Mouse (Mus musculus): ENCODE data around the gene Krt2. TPM values are rescaled to one million over a fixed set of nuclear protein-coding genes. Genes with fewer than 3 reads are reported as not detected.

Gene Krt2
- total and polyA plus RNA-seq, 3 experiments, result not detected

DNA sequence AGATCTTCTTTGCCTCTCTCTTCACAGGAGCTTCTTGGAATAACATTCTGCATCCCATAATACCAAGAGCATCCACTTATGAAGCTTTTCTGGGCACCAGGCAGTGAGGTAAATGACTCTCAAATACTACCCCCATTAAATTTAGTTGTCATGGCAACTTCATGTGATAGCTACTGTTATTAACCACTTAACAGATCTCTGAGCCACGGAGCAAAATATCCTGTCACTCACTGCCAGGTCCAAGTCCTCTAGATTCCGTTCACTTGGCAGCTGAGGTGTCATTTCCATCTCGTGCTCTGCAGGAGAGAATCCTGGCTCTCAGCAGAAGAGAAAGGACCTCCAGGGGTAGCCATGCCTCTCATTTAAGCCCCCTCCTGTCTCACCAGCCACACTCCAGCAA lies 27.1 kb downstream of the Krt2 start:
- Histone ChIP-seq H3K27ac (ENCODE audit: control insufficient read depth, low read depth, low read length) (no peak overlapping the region), H3K9ac (ENCODE audit: control insufficient read depth, low read depth, low read length, poor library complexity, severe bottlenecking) (no peak overlapping the region), H3K9me3 (replicated peaks; ENCODE audit: insufficient read depth, low read length) (no peaks in the 10 kb centered on the region), H3K79me2 (ENCODE audit: control insufficient read depth, insufficient read depth, low read length, poor library complexity) (no peaks in the 10 kb centered on the region), H3K36me3 (ENCODE audit: control insufficient read depth in 1 of 2, insufficient read depth in 2 of 2, low read length in 2 of 2) (no peaks in the 10 kb centered on the region), H3K4me3 (ENCODE audit: control insufficient read depth in 1 of 2, insufficient read depth in 1 of 2, low read depth in 2 of 2, low read length in 2 of 2) (no peak overlapping the region), H3K4me1 (ENCODE audit: control insufficient read depth in 1 of 2, insufficient read depth in 2 of 2, low read length in 2 of 2) (no peaks in the 10 kb centered on the region), H3K27me3 (ENCODE audit: control insufficient read depth in 1 of 2, insufficient read depth in 2 of 2, low read length in 2 of 2) (no peaks in the 10 kb centered on the region; a peak in 1 of 4 replicates)
- DNase-seq (ENCODE audit: low read depth, low spot score), result no peak
- TF ChIP-seq MYB (IDR thresholded peaks at IDR 0.05; ENCODE audit: low read depth, low read length) (no peak), ZKSCAN1 (IDR thresholded peaks at IDR 0.05; ENCODE audit: low read depth, low read length) (no peak), USF1 (IDR thresholded peaks at IDR 0.05; ENCODE audit: low read depth, low read length) (no peak), ETS1 (IDR thresholded peaks at IDR 0.05; ENCODE audit: low read depth, low read length) (no peak), CHD1 (IDR thresholded peaks at IDR 0.05; ENCODE audit: low read depth, low read length) (no peak), MXI1 (IDR thresholded peaks at IDR 0.05; ENCODE audit: low read depth, low read length) (no peak), USF2 (IDR thresholded peaks at IDR 0.05; ENCODE audit: borderline replicate concordance in 1 of 2, insufficient read depth in 1 of 2, low read depth in 1 of 2, low read length in 2 of 2) (no peak), TCF12 (IDR thresholded peaks at IDR 0.05; ENCODE audit: low read depth, low read length) (no peak), CHD2 (IDR thresholded peaks at IDR 0.05; ENCODE audit: low read length) (no peak), HCFC1 (IDR thresholded peaks at IDR 0.05; ENCODE audit: low read depth, low read length) (no peak), ZMIZ1 (IDR thresholded peaks at IDR 0.05; ENCODE audit: low read depth, low read length) (no peak), TAL1 (IDR thresholded peaks at IDR 0.05; ENCODE audit: low read length) (no peak), KAT2A (conservative IDR thresholded peaks at IDR 0.05; ENCODE audit: low read depth, low read length) (no peak)

DNA sequence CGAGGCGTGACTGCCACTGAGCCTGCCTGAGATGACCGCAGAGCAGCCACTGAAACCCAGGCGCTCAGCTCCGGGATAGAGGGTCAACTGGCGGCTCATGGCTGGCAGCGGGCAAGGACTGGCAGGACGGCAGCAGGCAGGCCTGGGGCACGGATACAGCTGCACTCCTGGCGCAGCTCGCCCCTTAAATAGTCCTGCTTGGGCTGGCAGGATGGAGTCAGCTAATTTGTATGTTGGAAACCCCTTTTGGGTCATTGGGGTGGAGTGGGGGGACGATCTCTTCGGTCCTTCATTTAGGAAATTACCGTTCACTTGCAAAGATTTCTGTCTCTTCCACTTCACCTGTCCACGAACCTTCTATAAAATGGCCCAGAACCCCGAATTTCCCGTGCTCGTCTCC lies 31.6 kb downstream of the Krt2 start, which contains the start of gene Krt72:
Gene Krt72 (minus strand): TSS at position 101 of the 400 bp plus-strand sequence.
- Histone ChIP-seq H3K27me3 (ENCODE audit: control insufficient read depth in 1 of 2, insufficient read depth in 2 of 2, low read length in 2 of 2) (no peaks in the 10 kb centered on the region; a peak in 2 of 4 replicates), H3K27ac (ENCODE audit: control insufficient read depth, low read depth, low read length) (no peak within 1 kb of the TSS), H3K9me3 (replicated peaks; ENCODE audit: insufficient read depth, low read length) (no peaks in the 10 kb centered on the region), H3K4me3 (ENCODE audit: control insufficient read depth in 1 of 2, insufficient read depth in 1 of 2, low read depth in 2 of 2, low read length in 2 of 2) (no peak within 1 kb of the TSS), H3K36me3 (ENCODE audit: control insufficient read depth in 1 of 2, insufficient read depth in 2 of 2, low read length in 2 of 2) (no peaks in the 10 kb centered on the region), H3K79me2 (ENCODE audit: control insufficient read depth, insufficient read depth, low read length, poor library complexity) (no peaks in the 10 kb centered on the region), H3K4me1 (ENCODE audit: control insufficient read depth in 1 of 2, insufficient read depth in 2 of 2, low read length in 2 of 2) (no peaks in the 10 kb centered on the region), H3K9ac (ENCODE audit: control insufficient read depth, low read depth, low read length, poor library complexity, severe bottlenecking) (no peak within 1 kb of the TSS)
- TF ChIP-seq UBTF (IDR thresholded peaks at IDR 0.05; ENCODE audit: borderline replicate concordance, insufficient read depth, low read depth, low read length) (no peak), RAD21 (IDR thresholded peaks at IDR 0.05; ENCODE audit: low read depth, low read length) (no peak)
- no peak for DNase-seq (ENCODE audit: low read depth, low spot score)

DNA sequence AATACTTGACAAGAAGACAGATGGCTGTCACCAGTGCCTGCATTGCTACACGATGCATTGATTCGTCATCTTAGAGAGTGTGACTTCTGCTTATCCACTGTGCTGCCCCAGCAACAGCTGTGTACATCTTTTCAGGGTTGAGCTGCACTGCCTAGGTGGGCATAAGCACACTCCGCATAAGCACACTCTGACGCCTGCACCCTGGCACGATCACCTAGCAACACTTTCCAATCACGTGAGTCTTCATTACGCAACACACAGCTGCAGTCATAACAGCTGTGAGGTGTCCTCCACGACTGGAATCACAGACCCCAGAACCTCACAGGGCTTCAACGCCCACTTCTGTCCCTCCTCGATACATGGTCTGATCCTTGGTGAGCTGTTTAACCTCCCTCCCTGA lies 44.5 kb downstream of the Krt2 start:
- no peak overlapping the region for H3K27ac ChIP-seq (ENCODE audit: control insufficient read depth, low read depth, low read length)
- H3K9ac ChIP-seq (ENCODE audit: control insufficient read depth, low read depth, low read length, poor library complexity, severe bottlenecking), result no peak overlapping the region
- H3K4me1 ChIP-seq (ENCODE audit: control insufficient read depth in 1 of 2, insufficient read depth in 2 of 2, low read length in 2 of 2), result no peaks in the 10 kb centered on the region
- peaks cover 0 to 4% of the 10 kb centered on the region in 2 experiments; a peak in 1 of 4 replicates for H3K27me3 ChIP-seq (ENCODE audit: control insufficient read depth in 1 of 2, insufficient read depth in 2 of 2, low read length in 2 of 2)
- no peak for TF ChIP-seq CTCF (IDR thresholded peaks at IDR 0.05 in 2 of 3, conservative IDR thresholded peaks at IDR 0.05 in 1 of 3; ENCODE audit: control insufficient read depth in 1 of 3, insufficient read depth in 1 of 3, low read depth in 2 of 3, low read length in 3 of 3, poor library complexity in 1 of 3, severe bottlenecking in 1 of 3)
- TF ChIP-seq ZC3H11A (IDR thresholded peaks at IDR 0.05; ENCODE audit: low read depth, low read length), result no peak
- TF ChIP-seq SIN3A (IDR thresholded peaks at IDR 0.05; ENCODE audit: low read length), result no peak
- no peak for TF ChIP-seq USF1 (IDR thresholded peaks at IDR 0.05; ENCODE audit: low read depth, low read length)
- TF ChIP-seq NELFE (IDR thresholded peaks at IDR 0.05; ENCODE audit: low read depth, low read length), result no peak
- TF ChIP-seq TAL1 (IDR thresholded peaks at IDR 0.05; ENCODE audit: low read length), result no peak
- no peak for TF ChIP-seq KAT2A (conservative IDR thresholded peaks at IDR 0.05; ENCODE audit: low read depth, low read length)
- TF ChIP-seq MXI1 (IDR thresholded peaks at IDR 0.05; ENCODE audit: low read depth, low read length), result no peak
- TF ChIP-seq TBP (IDR thresholded peaks at IDR 0.05; ENCODE audit: low read depth, low read length), result no peak
- H3K79me2 ChIP-seq (ENCODE audit: control insufficient read depth, insufficient read depth, low read length, poor library complexity), result no peaks in the 10 kb centered on the region
- no peak for DNase-seq (ENCODE audit: low read depth, low spot score)
- no peaks in the 10 kb centered on the region for H3K9me3 ChIP-seq (replicated peaks; ENCODE audit: insufficient read depth, low read length)
- H3K36me3 ChIP-seq (ENCODE audit: control insufficient read depth in 1 of 2, insufficient read depth in 2 of 2, low read length in 2 of 2), result no peaks in the 10 kb centered on the region
- no peak overlapping the region for H3K4me3 ChIP-seq (ENCODE audit: control insufficient read depth in 1 of 2, insufficient read depth in 1 of 2, low read depth in 2 of 2, low read length in 2 of 2)

Data from MEL (cell line).